Mouse (Mus musculus) hematopoietic stem cell, adult 5-6 weeks (primary cell): Measurements from ENCODE around the gene Cpd. TPM values are rescaled to one million over a fixed set of nuclear protein-coding genes. Genes with fewer than 3 reads are reported as not detected.

Experiments
- ATAC-seq, 2 experiments: fragments of 125-278 bp in 1 of 2; replicated peaks in 1 of 2; 2 replicates each; pipeline ENCODE4 v1.8.0; 2016 to 2017; ENCODE audit warnings: inconsistent platforms in 2 of 2, mild to moderate bottlenecking in 2 of 2, moderate number of reproducible peaks in 2 of 2, low read depth in 1 of 2, moderate TSS enrichment in 1 of 2; ENCODE audit not compliant: low FRiP score in 2 of 2, poor library complexity in 2 of 2, severe bottlenecking in 2 of 2, insufficient read depth in 1 of 2, low TSS enrichment in 1 of 2
- total RNA-seq: library from RNA; stranded (forward); fragments of 172-1452, 232-1000 nt; gene quantifications from 2 replicates; pipeline ENCODE4 v1.2.3, GENCODE M21; 2017

Gene Cpd
- total RNA-seq, 1 experiment from 2014 or later, result 10.4 TPM

DNA sequence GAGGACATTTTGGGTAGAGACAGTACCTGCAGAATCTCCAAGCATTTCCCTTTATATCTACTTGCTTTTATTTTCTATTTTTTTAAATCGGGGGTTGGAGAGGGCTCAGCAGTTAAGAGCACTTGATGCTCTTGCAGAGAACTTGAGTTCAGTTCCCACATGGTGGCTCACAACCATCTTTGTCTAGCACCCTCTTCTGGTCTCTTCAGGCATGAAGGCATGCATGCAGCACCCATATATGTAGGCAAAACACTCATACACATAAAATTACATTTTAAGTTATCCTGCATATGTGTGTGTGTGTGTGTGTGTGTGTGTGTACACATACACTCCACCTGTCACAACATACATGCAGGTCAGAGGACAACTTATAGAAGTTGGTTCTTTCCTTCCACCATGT, 100.9 kb downstream of the Cpd start:
- no peak for ATAC-seq

DNA sequence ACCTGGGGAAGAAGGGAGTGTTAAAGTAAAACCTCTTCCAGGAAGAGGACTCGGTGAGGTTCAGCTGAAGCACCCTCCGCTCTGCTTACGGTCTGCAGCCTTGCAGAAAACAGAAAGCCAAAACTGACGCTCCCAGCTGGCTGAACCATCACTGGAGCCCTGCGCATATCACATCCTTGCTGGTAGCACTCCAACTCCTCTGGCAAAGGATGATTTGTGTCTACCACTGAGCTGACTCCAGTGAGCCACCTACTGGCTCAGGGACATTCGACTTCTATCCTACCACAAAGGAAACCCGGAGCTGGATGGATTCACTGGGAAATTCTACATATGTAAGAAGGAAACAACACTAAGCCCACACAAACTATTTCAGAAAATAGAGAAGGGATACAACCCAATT, 102.3 kb downstream of the Cpd start:
- no peak for ATAC-seq

DNA sequence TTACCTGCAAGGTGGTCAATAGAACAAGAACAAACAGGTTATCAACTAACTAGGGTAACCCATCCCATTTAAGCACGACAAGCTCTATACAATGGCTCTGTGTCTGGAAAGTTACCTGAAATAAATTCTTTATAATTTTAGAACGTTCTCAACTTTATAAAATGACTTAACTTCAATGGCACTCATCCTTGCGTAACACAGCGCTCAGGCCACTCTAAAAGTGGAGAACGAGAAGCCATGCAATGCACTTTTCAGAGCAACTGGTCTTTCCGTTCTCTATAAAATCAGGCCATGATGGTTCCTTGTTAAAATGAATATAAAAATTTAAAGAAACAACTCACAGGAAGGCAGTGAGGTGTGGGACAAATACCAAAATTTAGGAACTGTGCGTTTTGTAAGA, 104.3 kb downstream of the Cpd start:
- ATAC-seq, result no peak

DNA sequence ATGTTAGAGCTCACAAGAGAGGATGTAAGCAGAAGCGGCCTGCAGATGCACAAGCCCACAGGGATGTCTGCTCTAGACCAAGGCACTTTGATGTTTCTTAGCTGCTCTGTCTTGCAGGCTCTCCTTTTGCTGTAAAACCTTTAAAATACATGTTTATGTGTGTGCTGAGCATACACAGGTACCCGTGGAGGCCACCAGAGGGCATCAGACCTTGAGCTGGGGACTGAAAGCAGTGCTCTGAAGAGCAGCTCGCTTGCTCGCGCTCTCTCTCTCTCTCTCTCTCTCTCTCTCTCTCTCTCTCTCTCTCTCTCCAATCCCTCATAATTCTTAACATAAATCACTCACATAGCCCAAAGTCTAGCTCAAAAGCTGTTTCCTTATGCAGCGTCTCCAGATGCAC, 107.7 kb downstream of the Cpd start:
- ATAC-seq, result no peak

- ATAC-seq, result no peak
Observed at GRCm38 (mm10) chr11:76735753-76736324, 111.0 kb downstream of the Cpd start.

DNA sequence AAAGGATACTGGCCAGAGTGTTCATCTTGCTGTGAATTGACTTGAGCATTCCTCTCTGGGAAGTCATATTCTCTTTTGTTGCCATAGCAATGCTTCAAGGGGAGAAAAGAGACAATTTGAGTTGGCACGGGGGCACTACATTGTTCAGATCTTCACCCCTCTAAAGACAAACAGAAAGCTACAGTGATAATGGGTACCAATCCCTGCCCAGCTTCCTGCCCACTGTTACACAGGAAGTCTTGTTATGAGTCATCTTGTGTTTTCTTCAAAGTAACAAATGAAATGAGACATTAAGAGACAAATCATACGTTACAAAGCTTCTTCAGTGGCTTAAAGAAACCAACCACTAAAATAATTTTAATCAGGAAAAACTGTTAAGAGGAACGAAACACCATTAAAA, 112.3 kb downstream of the Cpd start:
- peak in 1 of 2 experiments; percentile 37; a peak in 1 of 4 replicates for ATAC-seq

DNA sequence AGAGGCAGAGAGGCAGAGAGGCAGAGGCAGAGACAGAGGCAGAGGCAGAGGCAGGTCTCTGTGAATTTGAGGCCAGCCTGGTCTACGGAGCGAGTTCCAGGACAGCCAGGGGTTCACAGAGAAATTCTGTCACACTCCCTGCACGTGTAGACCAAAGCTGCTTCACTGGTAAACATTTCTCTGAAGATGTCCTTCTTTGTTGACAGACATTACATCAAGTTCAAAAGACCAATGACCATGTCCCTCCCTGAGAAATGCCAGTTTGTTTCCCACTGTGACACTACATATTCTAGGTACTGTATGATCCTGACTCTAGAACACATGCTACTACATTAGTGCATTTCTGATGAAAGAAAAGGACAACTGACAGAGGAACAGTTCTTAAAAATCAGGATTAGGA, 116.2 kb downstream of the Cpd start:
- no peak for ATAC-seq

Other genes starting within 250 kb of the Cpd start
- gene Abr, start 224.7 kb downstream of the Cpd start, total RNA-seq, result 52.9 and 68.3 TPM in 2 replicates
- not detected in 2 replicates for gene Bhlha9, start 174.5 kb downstream of the Cpd start, total RNA-seq
- not detected in 2 replicates for gene Trarg1, start 167.2 kb downstream of the Cpd start, total RNA-seq
- gene Gosr1, start 83.4 kb downstream of the Cpd start, total RNA-seq, result 48.6 and 99.6 TPM in 2 replicates
- not detected in 2 replicates for gene Tmigd1, start 55.1 kb upstream of the Cpd start, total RNA-seq
- 161 and 167 TPM in 2 replicates for gene Blmh, start 77.8 kb upstream of the Cpd start, total RNA-seq
- gene Slc6a4, start 151.6 kb upstream of the Cpd start, total RNA-seq, result not detected in 2 replicates
- gene Nsrp1, start 231.4 kb upstream of the Cpd start, total RNA-seq, result 27.6 and 28.0 TPM in 2 replicates